Mouse (Mus musculus): ENCODE data around the gene Opcml. TPM values are rescaled to one million over a fixed set of nuclear protein-coding genes. Genes with fewer than 3 reads are reported as not detected.

Opcml gene
- polyA plus RNA-seq, 1 experiment: 0.03 TPM

DNA sequence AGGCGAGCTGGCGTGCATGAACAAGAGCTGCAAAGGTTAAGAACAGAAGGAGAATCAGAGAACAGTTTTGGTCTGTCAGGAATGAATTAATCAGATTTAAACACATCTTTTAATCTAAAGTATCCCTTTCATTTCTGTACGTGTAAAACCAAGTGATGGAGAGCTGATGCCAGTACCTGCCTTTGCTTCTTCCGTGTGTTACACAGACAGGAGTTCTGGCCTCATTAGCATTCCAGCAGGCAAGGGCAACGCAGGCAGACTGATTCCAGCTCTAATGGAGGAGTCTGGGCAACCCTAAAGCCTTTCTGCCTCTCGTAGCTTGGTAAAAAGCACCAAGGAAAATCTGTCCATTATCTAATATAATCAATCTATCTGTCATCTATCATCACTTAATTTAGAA is 771.2 kb downstream of the Opcml start:
- Histone ChIP-seq H3K9me3 (ENCODE audit: control insufficient read depth, low read length) (no peaks in the 10 kb centered on the region), H3K4me3 (replicated peaks) (no peak overlapping the region), H3K36me3 (ENCODE audit: control insufficient read depth) (no peaks in the 10 kb centered on the region), H3K27me3 (ENCODE audit: control insufficient read depth) (no peaks in the 10 kb centered on the region), H3K4me1 (ENCODE audit: control insufficient read depth) (no peaks in the 10 kb centered on the region)
- no peak for TF ChIP-seq GATA1 (IDR thresholded peaks at IDR 0.05; ENCODE audit: low read length)
- TF ChIP-seq TAL1 (IDR thresholded peaks at IDR 0.05; ENCODE audit: low read length): no peak

DNA sequence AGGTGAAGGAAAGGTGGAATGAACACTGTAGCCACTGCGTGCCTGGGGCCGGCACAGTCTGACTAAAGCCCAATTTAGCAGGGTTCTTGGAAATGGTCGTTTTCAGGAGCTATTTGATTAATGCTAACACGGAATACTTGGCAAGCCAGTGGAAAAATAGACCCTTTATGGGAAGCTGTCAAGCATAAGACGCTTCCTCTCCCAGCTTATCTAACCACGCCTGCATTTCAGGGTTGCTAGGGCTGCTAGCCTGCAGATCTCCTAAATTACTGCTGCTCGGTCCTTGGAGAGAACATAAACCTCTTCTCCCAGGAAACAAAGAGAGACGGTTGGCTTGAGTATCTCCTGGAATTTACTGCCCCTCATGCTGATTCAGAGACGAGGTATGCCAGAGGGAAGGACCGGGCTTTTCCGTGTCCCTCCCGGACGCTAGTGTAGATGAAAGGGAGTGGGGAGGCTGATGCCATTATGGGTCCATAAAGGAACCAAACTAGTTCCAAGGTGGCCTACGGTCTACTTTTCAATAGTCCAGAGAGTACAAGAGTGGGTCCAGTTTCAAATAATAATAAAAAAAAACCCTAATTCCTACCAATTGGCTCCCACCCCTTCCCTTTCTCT is 772.6 kb downstream of the Opcml start:
- Histone ChIP-seq H3K27me3 (ENCODE audit: control insufficient read depth) (no peaks in the 10 kb centered on the region), H3K9me3 (ENCODE audit: control insufficient read depth, low read length) (no peaks in the 10 kb centered on the region), H3K36me3 (ENCODE audit: control insufficient read depth) (no peaks in the 10 kb centered on the region), H3K4me3 (replicated peaks) (no peak overlapping the region), H3K4me1 (ENCODE audit: control insufficient read depth) (no peaks in the 10 kb centered on the region)
- TF ChIP-seq GATA1 (IDR thresholded peaks at IDR 0.05; ENCODE audit: low read length) (no peak), TAL1 (IDR thresholded peaks at IDR 0.05; ENCODE audit: low read length) (no peak)

DNA sequence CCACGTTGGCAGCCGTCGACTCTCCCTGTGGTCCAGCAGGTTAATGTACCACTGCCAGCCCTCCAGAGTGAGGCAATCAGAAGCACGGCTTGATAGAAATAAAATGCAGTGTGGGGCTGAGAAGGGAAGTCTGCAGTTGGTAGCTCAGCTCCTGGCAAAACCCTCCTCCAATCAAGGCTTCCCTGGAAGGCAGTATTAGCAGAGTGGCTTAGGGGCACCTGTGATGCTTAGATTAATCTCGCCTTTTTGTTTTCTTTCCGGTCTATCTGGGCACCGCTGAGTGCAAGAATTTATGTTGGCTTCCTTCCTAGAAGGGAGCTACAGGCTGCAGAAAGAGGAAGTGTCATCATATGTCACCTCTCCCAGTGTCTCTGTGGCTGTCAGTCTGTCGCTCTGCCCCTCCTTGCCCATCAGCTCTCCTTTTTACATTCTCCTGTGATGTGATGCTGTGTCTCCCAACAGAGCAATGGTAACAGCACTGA is 778.5 kb downstream of the Opcml start:
- Histone ChIP-seq H3K9me3 (ENCODE audit: control insufficient read depth, low read length) (no peaks in the 10 kb centered on the region), H3K4me3 (replicated peaks) (no peak overlapping the region), H3K27me3 (ENCODE audit: control insufficient read depth) (no peaks in the 10 kb centered on the region), H3K4me1 (ENCODE audit: control insufficient read depth) (no peaks in the 10 kb centered on the region), H3K36me3 (ENCODE audit: control insufficient read depth) (no peaks in the 10 kb centered on the region)
- TF ChIP-seq TAL1 (IDR thresholded peaks at IDR 0.05; ENCODE audit: low read length) (no peak), GATA1 (IDR thresholded peaks at IDR 0.05; ENCODE audit: low read length) (no peak)

DNA sequence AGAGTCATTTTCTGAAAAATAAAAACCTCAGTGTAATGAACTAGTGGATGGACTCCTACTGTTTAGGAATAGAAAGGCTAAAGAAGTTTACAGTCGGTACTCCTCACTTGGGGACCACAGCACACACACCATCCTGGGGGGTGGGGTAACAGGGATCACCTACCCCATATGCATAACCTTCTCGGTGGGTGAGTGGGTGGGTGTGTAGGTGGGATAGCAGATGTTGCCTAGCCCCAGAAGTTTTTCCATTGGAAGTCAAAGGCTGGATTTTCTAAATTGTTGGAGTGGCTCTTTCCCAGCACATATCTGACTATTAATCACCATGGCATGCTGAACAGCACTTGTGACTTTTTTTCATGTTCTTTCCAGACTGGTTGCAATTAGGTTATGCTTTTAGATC is 779.2 kb downstream of the Opcml start:
- no peaks in the 10 kb centered on the region for H3K36me3 ChIP-seq (ENCODE audit: control insufficient read depth)
- no peak overlapping the region for H3K4me3 ChIP-seq (replicated peaks)
- TF ChIP-seq TAL1 (IDR thresholded peaks at IDR 0.05; ENCODE audit: low read length) (no peak), GATA1 (IDR thresholded peaks at IDR 0.05; ENCODE audit: low read length) (no peak)
- no peaks in the 10 kb centered on the region for H3K4me1 ChIP-seq (ENCODE audit: control insufficient read depth)
- H3K27me3 ChIP-seq (ENCODE audit: control insufficient read depth): no peaks in the 10 kb centered on the region
- no peaks in the 10 kb centered on the region for H3K9me3 ChIP-seq (ENCODE audit: control insufficient read depth, low read length)

DNA sequence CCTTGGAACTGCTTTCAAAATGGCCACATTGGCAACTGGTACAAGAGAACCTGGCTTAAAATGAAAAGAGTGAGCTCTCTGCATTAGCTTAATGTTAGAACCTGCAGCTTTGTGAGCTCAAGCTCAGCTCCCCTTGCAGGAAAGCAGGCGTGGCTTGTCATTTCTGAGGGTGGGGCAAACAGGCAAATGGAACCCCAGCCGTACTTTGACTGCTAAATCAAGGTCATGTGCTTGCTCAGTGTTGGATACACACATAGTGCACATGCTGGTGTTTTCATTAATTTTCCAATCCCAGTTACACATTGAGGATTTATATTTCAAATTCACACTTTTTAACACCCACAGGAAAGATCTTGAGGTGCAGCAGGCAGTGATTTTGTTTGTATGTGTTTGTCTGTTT is 781.1 kb downstream of the Opcml start:
- Histone ChIP-seq H3K4me1 (ENCODE audit: control insufficient read depth) (no peaks in the 10 kb centered on the region), H3K4me3 (replicated peaks) (no peak overlapping the region), H3K9me3 (ENCODE audit: control insufficient read depth, low read length) (no peaks in the 10 kb centered on the region), H3K27me3 (ENCODE audit: control insufficient read depth) (no peaks in the 10 kb centered on the region), H3K36me3 (ENCODE audit: control insufficient read depth) (no peaks in the 10 kb centered on the region)
- TF ChIP-seq GATA1 (IDR thresholded peaks at IDR 0.05; ENCODE audit: low read length) (no peak), TAL1 (IDR thresholded peaks at IDR 0.05; ENCODE audit: low read length) (no peak)

DNA sequence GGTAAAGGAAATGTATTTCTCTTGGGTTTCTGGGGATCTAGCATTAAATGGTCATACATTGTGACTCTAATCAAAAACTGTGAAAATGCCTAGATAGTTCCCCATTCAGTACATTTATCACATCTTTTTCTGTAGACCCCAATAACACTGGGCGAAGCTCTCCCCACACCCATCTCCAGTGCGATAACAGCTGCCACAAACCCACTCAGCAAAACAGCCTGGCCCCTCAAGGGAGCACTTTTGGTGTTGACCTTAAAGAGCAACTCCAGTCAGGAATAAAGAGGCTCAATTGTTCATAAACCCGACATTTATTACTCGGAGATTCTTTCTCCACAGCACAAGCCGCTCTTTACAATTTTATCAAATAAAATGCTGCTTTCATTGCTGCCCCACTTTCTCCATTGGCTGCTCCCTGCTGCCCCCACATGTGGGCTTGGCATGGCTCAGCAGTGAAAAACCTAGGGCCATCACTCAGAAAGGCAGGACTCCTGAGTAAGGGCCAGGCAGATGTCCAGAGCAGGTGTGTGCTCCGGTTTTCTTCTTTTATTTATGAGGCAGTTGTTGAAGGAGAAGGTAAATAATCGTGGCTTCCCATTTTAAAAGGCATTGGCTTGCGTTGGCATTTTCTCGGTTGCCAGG is 781.7 kb downstream of the Opcml start:
- Histone ChIP-seq H3K4me1 (ENCODE audit: control insufficient read depth) (no peaks in the 10 kb centered on the region), H3K27me3 (ENCODE audit: control insufficient read depth) (no peaks in the 10 kb centered on the region), H3K9me3 (ENCODE audit: control insufficient read depth, low read length) (no peaks in the 10 kb centered on the region), H3K4me3 (replicated peaks) (no peak overlapping the region), H3K36me3 (ENCODE audit: control insufficient read depth) (no peaks in the 10 kb centered on the region)
- TF ChIP-seq TAL1 (IDR thresholded peaks at IDR 0.05; ENCODE audit: low read length) (no peak), GATA1 (IDR thresholded peaks at IDR 0.05; ENCODE audit: low read length) (no peak)

DNA sequence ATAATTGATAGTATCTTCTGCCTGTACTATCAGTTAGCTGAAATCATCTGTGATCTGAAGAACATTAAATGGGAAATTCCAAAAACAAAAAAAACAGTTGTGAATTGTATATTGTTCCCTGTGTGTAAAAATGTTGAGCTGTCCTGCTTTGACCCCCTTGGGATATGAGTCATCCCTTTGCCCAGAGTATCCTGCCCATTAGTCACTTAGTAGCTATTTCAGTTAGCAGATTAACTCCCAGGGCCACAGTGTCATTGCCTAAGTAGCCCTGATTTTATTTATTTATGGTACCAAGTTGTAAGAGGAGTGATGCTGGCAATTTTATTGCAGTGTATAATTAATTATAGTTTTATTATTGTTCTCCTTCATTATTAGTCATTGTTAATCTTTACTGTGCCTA is 788.2 kb downstream of the Opcml start:
- no peaks in the 10 kb centered on the region for H3K36me3 ChIP-seq (ENCODE audit: control insufficient read depth)
- H3K27me3 ChIP-seq (ENCODE audit: control insufficient read depth): no peaks in the 10 kb centered on the region
- no peak overlapping the region for H3K4me3 ChIP-seq (replicated peaks)
- no peaks in the 10 kb centered on the region for H3K4me1 ChIP-seq (ENCODE audit: control insufficient read depth)
- TF ChIP-seq TAL1 (IDR thresholded peaks at IDR 0.05; ENCODE audit: low read length) (no peak), GATA1 (IDR thresholded peaks at IDR 0.05; ENCODE audit: low read length) (no peak)
- H3K9me3 ChIP-seq (ENCODE audit: control insufficient read depth, low read length): no peaks in the 10 kb centered on the region

DNA sequence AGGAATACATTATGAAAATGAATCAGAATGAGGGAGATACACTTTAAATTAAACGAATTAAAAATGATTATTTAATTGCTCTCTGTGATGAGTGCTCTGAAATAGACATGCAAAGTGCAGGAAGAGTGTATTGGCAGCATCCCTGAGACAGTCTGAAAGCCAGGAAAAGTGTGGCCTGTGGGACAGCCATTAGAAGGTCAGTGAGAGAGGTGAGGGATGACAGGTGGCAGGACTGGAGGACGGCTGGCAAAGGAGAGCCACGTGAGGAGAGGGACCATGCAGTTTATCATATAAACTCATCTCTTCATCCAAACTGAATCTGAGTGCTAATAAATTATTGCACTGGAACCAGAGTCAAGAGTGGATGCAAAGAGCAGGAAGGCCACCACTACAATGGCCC is 796.7 kb downstream of the Opcml start:
- Histone ChIP-seq H3K4me1 (ENCODE audit: control insufficient read depth) (no peaks in the 10 kb centered on the region), H3K27me3 (ENCODE audit: control insufficient read depth) (no peaks in the 10 kb centered on the region), H3K36me3 (ENCODE audit: control insufficient read depth) (no peaks in the 10 kb centered on the region), H3K9me3 (ENCODE audit: control insufficient read depth, low read length) (no peaks in the 10 kb centered on the region), H3K4me3 (replicated peaks) (no peak overlapping the region)
- TF ChIP-seq GATA1 (IDR thresholded peaks at IDR 0.05; ENCODE audit: low read length) (no peak), TAL1 (IDR thresholded peaks at IDR 0.05; ENCODE audit: low read length) (no peak)

DNA sequence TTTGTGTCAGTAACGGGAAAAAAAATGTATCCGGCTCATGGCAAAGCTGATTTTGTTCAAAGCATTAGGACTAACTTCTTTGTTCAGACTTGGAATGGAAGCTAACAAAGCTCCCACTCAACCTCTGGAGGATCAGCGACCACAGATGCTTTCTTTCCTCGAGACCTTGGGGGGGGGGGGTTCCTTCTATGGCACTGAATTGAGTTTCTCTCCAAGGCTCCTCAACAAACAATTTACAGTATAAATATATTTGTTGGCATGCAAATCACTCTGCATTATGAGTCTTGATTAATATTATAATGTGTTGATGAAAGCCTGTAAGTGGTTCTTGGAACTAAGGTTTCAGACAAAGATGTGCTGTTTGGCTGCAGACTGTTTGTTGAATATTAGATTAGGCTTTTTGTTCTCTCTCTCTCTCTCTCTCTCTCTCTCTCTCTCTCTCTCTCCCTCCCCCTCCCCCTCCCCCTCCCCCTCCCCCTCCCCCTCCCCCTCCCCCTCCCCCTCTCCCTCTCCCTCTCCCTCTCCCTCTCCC is 797.3 kb downstream of the Opcml start:
- H3K4me3 ChIP-seq (replicated peaks): no peak overlapping the region
- H3K27me3 ChIP-seq (ENCODE audit: control insufficient read depth): no peaks in the 10 kb centered on the region
- no peak for TF ChIP-seq TAL1 (IDR thresholded peaks at IDR 0.05; ENCODE audit: low read length)
- TF ChIP-seq GATA1 (IDR thresholded peaks at IDR 0.05; ENCODE audit: low read length): no peak
- no peaks in the 10 kb centered on the region for H3K36me3 ChIP-seq (ENCODE audit: control insufficient read depth)
- no peaks in the 10 kb centered on the region for H3K9me3 ChIP-seq (ENCODE audit: control insufficient read depth, low read length)
- H3K4me1 ChIP-seq (ENCODE audit: control insufficient read depth): no peaks in the 10 kb centered on the region

All from erythroblast, embryonic 14.5 days (primary cell).